Mouse (Mus musculus) brain, embryonic 14.5 days (tissue): ENCODE results near the gene 4933411K16Rik.

Experiments
- CTCF ChIP-seq: fragments of 200-500 bp; IDR thresholded peaks from 2 replicates; pipeline ENCODE4 v1.5.1; 2012; ENCODE audit warnings: inconsistent platforms, mild to moderate bottlenecking, moderate library complexity, borderline replicate concordance; ENCODE audit not compliant: insufficient read depth, insufficient read length; ENCODE audit errors: extremely low read depth
- POLR2A ChIP-seq: fragments of 200-500 bp; IDR thresholded peaks from 2 replicates; pipeline ENCODE4 v1.6.1; 2012; ENCODE audit warnings: mild to moderate bottlenecking, inconsistent platforms, borderline replicate concordance; ENCODE audit not compliant: poor library complexity, insufficient read depth, insufficient read length, severe bottlenecking; ENCODE audit errors: extremely low read depth

GRCm38 (mm10) chr19:42054255-42054654, 2.2 kb downstream of the 4933411K16Rik start:
- no peak for TF ChIP-seq POLR2A
- no peak for TF ChIP-seq CTCF
